Mouse (Mus musculus) adrenal gland, postnatal 10 days (tissue): ENCODE measurements around the gene Mylpf. TPM values are rescaled to one million over a fixed set of nuclear protein-coding genes. Genes with fewer than 3 reads are reported as not detected.

Experiments used
- DNase-seq: peaks from one replicate; pipeline ENCODE4 v3.0.0; 2021; ENCODE audit warnings: mixed read lengths
- total RNA-seq, 2 experiments: library from RNA; stranded (reverse); gene quantifications; 2 replicates each; pipeline ENCODE4 v1.2.3; 2021

The Mylpf gene
- total RNA-seq, 2 experiments from 2014 or later, result 678 to 2,339 TPM

- no peak for DNase-seq
Measured at GRCm38 (mm10) chr7:127259186-127259905, 50.7 kb downstream of the Mylpf start.

- peak; percentile 95 for DNase-seq
Measured at GRCm38 (mm10) chr7:127260309-127261111, 51.8 kb downstream of the Mylpf start, which contains the start of gene Dctpp1. Gene Dctpp1, minus strand, starts transcription at chr7:127260709.

GRCm38 (mm10) chr7:127262218-127262961 lies 53.7 kb downstream of the Mylpf start:
- no peak for DNase-seq

- no peak for DNase-seq
Measured at GRCm38 (mm10) chr7:127263526-127263925, 54.8 kb downstream of the Mylpf start.

Other genes starting within 250 kb of the Mylpf start
- gene Cdipt, start 233.0 kb upstream of the Mylpf start, total RNA-seq, result 10 to 100 TPM; 70.6 to 76.4 TPM
- gene Cdiptos, start 232.8 kb upstream of the Mylpf start, total RNA-seq, result 1 to 10 TPM; 1.6 to 2.7 TPM
- gene Mvp, start 194.3 kb upstream of the Mylpf start, total RNA-seq, result 10 to 100 TPM; 55.7 to 60.9 TPM
- gene Pagr1b, start 192.4 kb upstream of the Mylpf start, total RNA-seq, result not detected
- gene Pagr1a, start 191.5 kb upstream of the Mylpf start, total RNA-seq, result 10 to 100 TPM; 10.1 to 19.1 TPM
- 10 to 100 TPM; 17.7 to 22.5 TPM for gene Gm42742, start 187.8 kb upstream of the Mylpf start, total RNA-seq
- 1 to 10 TPM; 3.1 to 5.8 TPM for gene Prrt2, start 187.7 kb upstream of the Mylpf start, total RNA-seq
- 100 to 1,000 TPM; 135 to 159 TPM for gene Maz, start 181.9 kb upstream of the Mylpf start, total RNA-seq
- 10 to 100 TPM; 21.6 to 28.7 TPM for gene Kif22, start 166.4 kb upstream of the Mylpf start, total RNA-seq
- gene Zg16, start 121.6 kb upstream of the Mylpf start, total RNA-seq, result under 1 TPM in 1 of 2 experiments, not detected in 1; 0.51 TPM
- gene AI467606, start 117.5 kb upstream of the Mylpf start, total RNA-seq, result 1 to 10 TPM; 3.3 TPM
- 10 to 100 TPM in 1 of 2 experiments, 1 to 10 TPM in 1; 7.6 to 20.7 TPM for gene Qprt, start 86.7 kb upstream of the Mylpf start, total RNA-seq
- gene Spn, start 71.1 kb upstream of the Mylpf start, total RNA-seq, result 1 to 10 TPM; 3.2 to 3.3 TPM
- gene Cd2bp2, start 12.8 kb upstream of the Mylpf start, total RNA-seq, result 10 to 100 TPM; 50.9 to 54.9 TPM
- 10 to 100 TPM; 39.0 to 40.5 TPM for gene Tbc1d10b, start 422 bp upstream of the Mylpf start, total RNA-seq
- 10 to 100 TPM in 1 of 2 experiments, 1 to 10 TPM in 1; 9.2 to 13.4 TPM for gene Zfp553, start 24.2 kb downstream of the Mylpf start, total RNA-seq
- gene Sept1, start 24.2 kb downstream of the Mylpf start, total RNA-seq, result 10 to 100 TPM; 17.6 to 17.8 TPM
- 10 to 100 TPM; 23.5 to 31.7 TPM for gene Zfp771, start 35.4 kb downstream of the Mylpf start, total RNA-seq
- 10 to 100 TPM; 60.7 to 65.0 TPM for gene Dctpp1, start 51.8 kb downstream of the Mylpf start, total RNA-seq
- 100 to 1,000 TPM; 189 to 268 TPM for gene Sephs2, start 65.2 kb downstream of the Mylpf start, total RNA-seq
- 1 to 10 TPM; 4.7 to 5.0 TPM for gene Itgal, start 87.4 kb downstream of the Mylpf start, total RNA-seq
- 10 to 100 TPM; 31.7 to 38.2 TPM for gene Zfp768, start 136.7 kb downstream of the Mylpf start, total RNA-seq
- 1 to 10 TPM; 7.5 to 9.2 TPM for gene Zfp747, start 167.2 kb downstream of the Mylpf start, total RNA-seq
- gene 9130019O22Rik, start 178.3 kb downstream of the Mylpf start, total RNA-seq, result 1 to 10 TPM; 4.1 to 4.4 TPM
- gene E430018J23Rik, start 184.7 kb downstream of the Mylpf start, total RNA-seq, result 1 to 10 TPM; 8.6 to 9.4 TPM
- gene Zfp764, start 197.9 kb downstream of the Mylpf start, total RNA-seq, result 1 to 10 TPM; 5.7 to 6.2 TPM
- 10 to 100 TPM; 11.3 to 13.0 TPM for gene Zfp688, start 213.2 kb downstream of the Mylpf start, total RNA-seq
- 1 to 10 TPM; 3.6 to 4.3 TPM for gene Zfp689, start 240.3 kb downstream of the Mylpf start, total RNA-seq